Mouse (Mus musculus): Measurements from ENCODE around the gene Map2k2. TPM values are rescaled to one million over a fixed set of nuclear protein-coding genes. Genes with fewer than 3 reads are reported as not detected.
A peak's percentile ranks its signal among the peaks of the same experiment; 100 is the strongest.
"Not testable (repeated sequence)": the region's sequence is repeated elsewhere in the genome, so short reads cannot be mapped to it uniquely, and the experiment has no call there.

Gene Map2k2
- polyA plus RNA-seq (2012; rRNA removed): 135 and 201 TPM in 2 replicates

GRCm38 (mm10) chr10:81105565-81106112 is at the start of gene Map2k2:
Map2k2 (plus strand) TSS chr10:81105915.
- Histone ChIP-seq H3K27ac (ENCODE audit: insufficient read depth, low read length) (peak within 1 kb of the TSS; percentile 96), H3K4me3 (ENCODE audit: extremely low read depth, insufficient read depth, insufficient read length) (peak within 1 kb of the TSS; percentile 71), H3K27me3 (ENCODE audit: control insufficient read depth, insufficient read depth, low read length) (no peaks in the 10 kb centered on the region), H3K4me1 (ENCODE audit: control insufficient read depth, insufficient read depth, insufficient read length) (peaks cover 12% of the 10 kb centered on the region; the same call in 1 of the 2 replicates), H3K36me3 (ENCODE audit: control insufficient read depth, insufficient read depth, low read length) (peaks cover 17% of the 10 kb centered on the region)
- TF ChIP-seq CTCF (IDR thresholded peaks at IDR 0.05; ENCODE audit: extremely low read depth, insufficient read depth, insufficient read length, insufficient replicate concordance) (no peak), POLR2A (IDR thresholded peaks at IDR 0.05; ENCODE audit: low read depth, low read length) (peak; percentile 98)
- DNase-seq (ENCODE audit: low read depth in 1 of 2, low spot score in 2 of 2): peak; percentile 94 to 97
- WGBS: under 1% methylated on average over 56 of the region's 56 CpGs

- H3K4me3 ChIP-seq (ENCODE audit: extremely low read depth, insufficient read depth, insufficient read length): no peak overlapping the region
- H3K4me1 ChIP-seq (ENCODE audit: control insufficient read depth, insufficient read depth, insufficient read length): peaks cover 6% of the 10 kb centered on the region; the same call in 1 of the 2 replicates
- WGBS: 94% methylated on average over 23 of the region's 23 CpGs
- TF ChIP-seq CTCF (IDR thresholded peaks at IDR 0.05; ENCODE audit: extremely low read depth, insufficient read depth, insufficient read length, insufficient replicate concordance) (no peak), POLR2A (IDR thresholded peaks at IDR 0.05; ENCODE audit: low read depth, low read length) (no peak)
- H3K27ac ChIP-seq (ENCODE audit: insufficient read depth, low read length): no peak overlapping the region
- DNase-seq (ENCODE audit: low read depth in 1 of 2, low spot score in 2 of 2): no peak
- H3K36me3 ChIP-seq (ENCODE audit: control insufficient read depth, insufficient read depth, low read length): no peaks in the 10 kb centered on the region
- no peaks in the 10 kb centered on the region for H3K27me3 ChIP-seq (ENCODE audit: control insufficient read depth, insufficient read depth, low read length)
Observed at GRCm38 (mm10) chr10:81057406-81058130, 48.1 kb upstream of the Map2k2 start.

- DNase-seq (ENCODE audit: low read depth in 1 of 2, low spot score in 2 of 2): no peak
- Histone ChIP-seq H3K27ac (ENCODE audit: insufficient read depth, low read length) (no peak overlapping the region), H3K36me3 (ENCODE audit: control insufficient read depth, insufficient read depth, low read length) (no peaks in the 10 kb centered on the region), H3K4me3 (ENCODE audit: extremely low read depth, insufficient read depth, insufficient read length) (no peak overlapping the region), H3K4me1 (ENCODE audit: control insufficient read depth, insufficient read depth, insufficient read length) (peaks cover 6% of the 10 kb centered on the region; the same call in 1 of the 2 replicates), H3K27me3 (ENCODE audit: control insufficient read depth, insufficient read depth, low read length) (no peaks in the 10 kb centered on the region)
- WGBS: 73% methylated on average over 6 of the region's 6 CpGs
- TF ChIP-seq CTCF (IDR thresholded peaks at IDR 0.05; ENCODE audit: extremely low read depth, insufficient read depth, insufficient read length, insufficient replicate concordance) (no peak), POLR2A (IDR thresholded peaks at IDR 0.05; ENCODE audit: low read depth, low read length) (no peak)
Observed at GRCm38 (mm10) chr10:81058896-81059295, 46.8 kb upstream of the Map2k2 start.

- WGBS: under 1% methylated on average over 48 of the region's 48 CpGs
- Histone ChIP-seq H3K4me1 (ENCODE audit: control insufficient read depth, insufficient read depth, insufficient read length) (peaks cover 6% of the 10 kb centered on the region; the same call in 1 of the 2 replicates), H3K27me3 (ENCODE audit: control insufficient read depth, insufficient read depth, low read length) (no peaks in the 10 kb centered on the region), H3K36me3 (ENCODE audit: control insufficient read depth, insufficient read depth, low read length) (no peaks in the 10 kb centered on the region), H3K27ac (ENCODE audit: insufficient read depth, low read length) (peak within 1 kb of the TSS; percentile 66), H3K4me3 (ENCODE audit: extremely low read depth, insufficient read depth, insufficient read length) (peak within 1 kb of the TSS; percentile 92)
- TF ChIP-seq POLR2A (IDR thresholded peaks at IDR 0.05; ENCODE audit: low read depth, low read length) (peak; percentile 18; the same call in 1 of the 2 replicates), CTCF (IDR thresholded peaks at IDR 0.05; ENCODE audit: extremely low read depth, insufficient read depth, insufficient read length, insufficient replicate concordance) (no peak)
- peak; percentile 97 to 98 for DNase-seq (ENCODE audit: low read depth in 1 of 2, low spot score in 2 of 2)
Observed at GRCm38 (mm10) chr10:81059603-81060543, 45.8 kb upstream of the Map2k2 start, which contains the start of gene Sgta. Sgta (minus strand) TSS chr10:81060181.

GRCm38 (mm10) chr10:81062710-81063109 is 43.0 kb upstream of the Map2k2 start:
- Histone ChIP-seq H3K27me3 (ENCODE audit: control insufficient read depth, insufficient read depth, low read length) (no peaks in the 10 kb centered on the region), H3K27ac (ENCODE audit: insufficient read depth, low read length) (no peak overlapping the region), H3K4me3 (ENCODE audit: extremely low read depth, insufficient read depth, insufficient read length) (no peak overlapping the region), H3K4me1 (ENCODE audit: control insufficient read depth, insufficient read depth, insufficient read length) (peaks cover 6% of the 10 kb centered on the region; the same call in 1 of the 2 replicates), H3K36me3 (ENCODE audit: control insufficient read depth, insufficient read depth, low read length) (no peaks in the 10 kb centered on the region)
- TF ChIP-seq POLR2A (IDR thresholded peaks at IDR 0.05; ENCODE audit: low read depth, low read length) (no peak), CTCF (IDR thresholded peaks at IDR 0.05; ENCODE audit: extremely low read depth, insufficient read depth, insufficient read length, insufficient replicate concordance) (no peak)
- no peak for DNase-seq (ENCODE audit: low read depth in 1 of 2, low spot score in 2 of 2)
- WGBS: 59% methylated on average over 4 of the region's 4 CpGs

- DNase-seq (ENCODE audit: low read depth in 1 of 2, low spot score in 2 of 2); H3K4me1 ChIP-seq (ENCODE audit: control insufficient read depth, insufficient read depth, insufficient read length); H3K36me3 ChIP-seq (ENCODE audit: control insufficient read depth, insufficient read depth, low read length); H3K27me3 ChIP-seq (ENCODE audit: control insufficient read depth, insufficient read depth, low read length); H3K27ac ChIP-seq (ENCODE audit: insufficient read depth, low read length); H3K4me3 ChIP-seq (ENCODE audit: extremely low read depth, insufficient read depth, insufficient read length): not testable (repeated sequence)
- WGBS: 92% methylated on average over 8 of the region's 8 CpGs
Observed at GRCm38 (mm10) chr10:81064519-81064918, 41.2 kb upstream of the Map2k2 start.

All from spleen, adult 2 months (tissue).